Mouse (Mus musculus): ENCODE results near the gene Lmod2.

Gene Lmod2

GRCm38 (mm10) chr6:24597500-24597899 is at the start of gene Lmod2:
Lmod2 (plus strand) TSS chr6:24597762.
- DNase-seq: no peak

GRCm38 (mm10) chr6:24549801-24550200 is 47.8 kb upstream of the Lmod2 start:
- no peak for DNase-seq

GRCm38 (mm10) chr6:24552046-24552445 is 45.5 kb upstream of the Lmod2 start:
- no peak for DNase-seq

- no peak for DNase-seq
Measured at GRCm38 (mm10) chr6:24554427-24555086, 43.0 kb upstream of the Lmod2 start.

GRCm38 (mm10) chr6:24555488-24555887 is 42.1 kb upstream of the Lmod2 start:
- DNase-seq: no peak

- DNase-seq: no peak
Measured at GRCm38 (mm10) chr6:24564081-24564480, 33.5 kb upstream of the Lmod2 start.

- no peak for DNase-seq
Measured at GRCm38 (mm10) chr6:24564886-24565285, 32.7 kb upstream of the Lmod2 start.

- no peak for DNase-seq
Measured at GRCm38 (mm10) chr6:24568963-24569362, 28.6 kb upstream of the Lmod2 start.

- DNase-seq: no peak
Measured at GRCm38 (mm10) chr6:24569711-24570110, 27.9 kb upstream of the Lmod2 start.

GRCm38 (mm10) chr6:24570278-24570677 is 27.3 kb upstream of the Lmod2 start:
- DNase-seq: no peak

GRCm38 (mm10) chr6:24571126-24571525 is 26.4 kb upstream of the Lmod2 start:
- DNase-seq: peak; percentile 32

- no peak for DNase-seq
Measured at GRCm38 (mm10) chr6:24572431-24572830, 25.1 kb upstream of the Lmod2 start.

- no peak for DNase-seq
Measured at GRCm38 (mm10) chr6:24573319-24573718, 24.2 kb upstream of the Lmod2 start.

GRCm38 (mm10) chr6:24583456-24583855 is 14.1 kb upstream of the Lmod2 start:
- no peak for DNase-seq

GRCm38 (mm10) chr6:24585431-24586310 is 11.9 kb upstream of the Lmod2 start:
- peak; percentile 46 for DNase-seq

GRCm38 (mm10) chr6:24586885-24587284 is 10.7 kb upstream of the Lmod2 start:
- peak; percentile 77 for DNase-seq

- DNase-seq: no peak
Measured at GRCm38 (mm10) chr6:24590282-24590681, 7.3 kb upstream of the Lmod2 start.

GRCm38 (mm10) chr6:24591525-24592218 is 5.9 kb upstream of the Lmod2 start:
- no peak for DNase-seq

GRCm38 (mm10) chr6:24599179-24599578 is 1.6 kb downstream of the Lmod2 start:
- DNase-seq: no peak

- no peak for DNase-seq
Measured at GRCm38 (mm10) chr6:24599639-24600038, 2.1 kb downstream of the Lmod2 start.

- DNase-seq: no peak
Measured at GRCm38 (mm10) chr6:24600134-24600533, 2.6 kb downstream of the Lmod2 start.

- DNase-seq: no peak
Measured at GRCm38 (mm10) chr6:24600726-24601125, 3.2 kb downstream of the Lmod2 start.

GRCm38 (mm10) chr6:24601668-24602067 is 4.1 kb downstream of the Lmod2 start:
- no peak for DNase-seq

GRCm38 (mm10) chr6:24602351-24602750 is 4.8 kb downstream of the Lmod2 start:
- no peak for DNase-seq
